Mouse (Mus musculus): Measurements from ENCODE around the gene Npas3. TPM values are rescaled to one million over a fixed set of nuclear protein-coding genes. Genes with fewer than 3 reads are reported as not detected.

The Npas3 gene
- total RNA-seq, 2 experiments from 2014 or later, result not detected

- no peak for ATAC-seq (replicated peaks; ENCODE audit: poor library complexity)
These were observed 430.7 kb downstream of the Npas3 start for GRCm38 (mm10) chr12:53679161-53679560.

GRCm38 (mm10) chr12:53680501-53680900 lies 432.0 kb downstream of the Npas3 start:
- ATAC-seq (replicated peaks; ENCODE audit: poor library complexity), result no peak

GRCm38 (mm10) chr12:53682036-53682435 lies 433.6 kb downstream of the Npas3 start:
- ATAC-seq (replicated peaks; ENCODE audit: poor library complexity), result no peak

DNA sequence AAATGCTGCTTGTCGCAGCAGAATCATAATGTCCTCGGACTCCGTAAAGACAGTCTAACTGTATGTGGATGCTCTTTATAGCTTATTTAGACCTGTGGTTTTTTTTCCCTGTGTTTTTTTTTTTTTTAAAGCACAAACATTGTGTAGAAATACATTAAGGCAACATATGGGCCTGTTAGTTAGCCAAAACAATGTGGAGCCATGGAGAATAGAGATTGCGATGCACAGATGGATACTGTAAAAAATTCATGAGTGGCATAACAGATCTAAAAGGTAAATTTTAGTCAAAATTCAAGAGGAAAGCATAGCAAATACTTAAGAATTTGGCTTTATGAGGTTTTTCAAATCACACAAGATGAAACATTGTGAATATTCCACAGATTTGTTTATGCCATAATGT lies 444.0 kb downstream of the Npas3 start:
- ATAC-seq (replicated peaks; ENCODE audit: poor library complexity), result no peak

DNA sequence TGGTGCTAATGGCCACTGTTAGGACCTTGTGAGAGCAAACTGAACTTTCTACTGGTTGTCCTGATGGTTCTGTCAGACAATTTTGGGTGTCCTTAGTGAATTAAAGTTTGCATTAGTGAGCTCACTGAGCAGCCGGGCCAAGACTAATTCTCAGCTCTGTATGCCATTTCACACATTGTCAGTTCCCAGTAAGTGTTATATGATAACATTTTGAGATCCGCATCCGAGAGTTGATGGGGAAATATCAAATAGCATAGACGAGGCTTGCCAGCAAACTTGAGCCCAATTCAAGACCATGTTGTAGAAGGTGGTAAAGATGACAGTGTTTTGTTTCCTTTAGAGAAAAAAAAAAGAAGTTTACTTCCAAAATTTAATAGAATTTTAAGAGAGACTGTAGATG lies 445.9 kb downstream of the Npas3 start:
- no peak for ATAC-seq (replicated peaks; ENCODE audit: poor library complexity)

- no peak for ATAC-seq (replicated peaks; ENCODE audit: poor library complexity)
These were observed 446.8 kb downstream of the Npas3 start for GRCm38 (mm10) chr12:53695324-53695723.

DNA sequence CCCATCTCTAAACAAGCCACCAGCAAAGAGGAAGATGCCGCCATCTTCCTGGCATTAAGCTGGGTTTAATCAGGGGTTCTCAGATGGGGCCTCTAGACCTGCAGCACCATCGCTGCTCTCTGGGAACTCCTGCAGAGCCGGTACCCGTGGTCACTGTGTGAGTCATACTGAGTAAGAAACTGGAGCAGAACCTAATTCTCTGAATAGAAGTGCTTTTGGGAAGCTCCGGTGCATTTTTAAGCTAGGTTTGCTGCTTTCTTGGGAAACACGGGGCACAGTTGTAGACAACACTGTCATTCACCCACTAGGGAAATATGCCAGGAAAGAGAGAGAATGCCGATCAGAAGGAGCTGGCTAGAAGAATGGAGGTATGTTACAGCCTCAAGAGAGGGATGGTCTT lies 449.2 kb downstream of the Npas3 start:
- no peak for ATAC-seq (replicated peaks; ENCODE audit: poor library complexity)

DNA sequence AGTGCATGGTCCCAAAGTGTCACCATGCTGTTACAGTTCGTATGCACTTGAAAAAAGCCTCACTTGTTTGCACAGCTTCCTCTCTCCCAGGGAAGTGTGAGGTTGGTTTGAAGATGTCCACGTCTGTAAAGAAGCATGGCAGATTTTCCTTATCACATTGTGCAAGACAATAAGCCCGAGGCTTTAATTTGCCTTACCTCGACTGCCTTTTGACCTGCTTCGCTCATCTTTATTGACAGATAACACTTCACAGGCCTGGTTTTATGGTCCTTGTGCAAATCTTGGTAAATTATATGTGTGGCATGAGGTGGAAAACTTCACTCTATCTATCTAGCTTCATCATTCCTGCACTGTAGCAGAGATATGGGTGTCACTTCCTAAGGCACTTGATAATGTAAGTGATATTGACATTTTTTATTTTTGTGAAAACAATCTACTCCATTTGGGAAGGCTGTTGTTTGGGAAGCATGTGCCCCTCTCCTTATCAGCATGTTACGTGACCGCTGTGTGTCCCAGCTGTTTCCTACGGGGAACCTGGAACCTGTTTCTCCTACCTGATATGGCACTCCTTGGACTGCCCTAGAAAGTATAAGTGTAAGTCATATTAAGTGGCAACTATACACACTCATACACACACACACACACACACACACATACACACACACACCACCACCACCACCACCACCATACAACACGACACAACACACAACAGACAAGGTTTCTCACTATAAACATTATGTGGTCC lies 450.2 kb downstream of the Npas3 start:
- no peak for ATAC-seq (replicated peaks; ENCODE audit: poor library complexity)

DNA sequence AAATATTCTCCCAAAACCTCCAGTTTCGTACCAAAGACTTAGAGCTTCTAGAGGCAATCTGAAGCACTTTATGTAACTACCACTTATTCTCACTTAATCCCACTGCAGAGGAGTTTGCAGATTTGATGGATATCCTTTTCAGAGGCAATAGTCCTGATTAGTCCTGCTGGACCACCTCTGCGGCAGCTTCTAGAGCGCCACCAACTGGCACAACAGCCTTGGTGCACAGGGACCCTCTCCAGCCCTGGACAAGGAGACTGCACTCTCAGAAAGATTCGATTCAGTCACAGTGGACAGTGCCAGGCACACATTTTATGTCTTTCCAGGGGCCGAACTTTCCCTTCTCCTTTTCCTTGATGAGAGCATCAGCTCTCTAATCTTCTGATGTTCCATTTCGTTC lies 471.4 kb downstream of the Npas3 start:
- ATAC-seq (replicated peaks; ENCODE audit: poor library complexity), result no peak

DNA sequence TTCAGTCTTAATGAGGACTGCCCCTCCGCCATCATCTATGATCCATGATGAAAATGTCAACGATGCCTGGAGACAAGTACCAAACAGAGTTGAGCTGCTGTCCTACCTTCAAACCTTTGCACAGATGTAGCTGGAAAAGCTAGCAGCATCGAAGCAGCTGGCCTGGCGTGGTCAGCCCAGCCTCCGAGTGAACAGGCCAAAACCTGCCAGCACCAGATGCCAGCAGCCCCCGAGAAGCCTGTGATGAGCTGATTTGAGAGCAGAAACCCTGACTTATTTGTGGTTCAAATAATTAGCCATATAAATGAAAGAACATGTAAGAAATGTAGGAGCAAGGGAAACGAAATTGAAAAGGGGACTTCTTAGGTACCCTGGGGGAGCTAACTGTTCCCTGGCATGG lies 473.7 kb downstream of the Npas3 start:
- no peak for ATAC-seq (replicated peaks; ENCODE audit: poor library complexity)

DNA sequence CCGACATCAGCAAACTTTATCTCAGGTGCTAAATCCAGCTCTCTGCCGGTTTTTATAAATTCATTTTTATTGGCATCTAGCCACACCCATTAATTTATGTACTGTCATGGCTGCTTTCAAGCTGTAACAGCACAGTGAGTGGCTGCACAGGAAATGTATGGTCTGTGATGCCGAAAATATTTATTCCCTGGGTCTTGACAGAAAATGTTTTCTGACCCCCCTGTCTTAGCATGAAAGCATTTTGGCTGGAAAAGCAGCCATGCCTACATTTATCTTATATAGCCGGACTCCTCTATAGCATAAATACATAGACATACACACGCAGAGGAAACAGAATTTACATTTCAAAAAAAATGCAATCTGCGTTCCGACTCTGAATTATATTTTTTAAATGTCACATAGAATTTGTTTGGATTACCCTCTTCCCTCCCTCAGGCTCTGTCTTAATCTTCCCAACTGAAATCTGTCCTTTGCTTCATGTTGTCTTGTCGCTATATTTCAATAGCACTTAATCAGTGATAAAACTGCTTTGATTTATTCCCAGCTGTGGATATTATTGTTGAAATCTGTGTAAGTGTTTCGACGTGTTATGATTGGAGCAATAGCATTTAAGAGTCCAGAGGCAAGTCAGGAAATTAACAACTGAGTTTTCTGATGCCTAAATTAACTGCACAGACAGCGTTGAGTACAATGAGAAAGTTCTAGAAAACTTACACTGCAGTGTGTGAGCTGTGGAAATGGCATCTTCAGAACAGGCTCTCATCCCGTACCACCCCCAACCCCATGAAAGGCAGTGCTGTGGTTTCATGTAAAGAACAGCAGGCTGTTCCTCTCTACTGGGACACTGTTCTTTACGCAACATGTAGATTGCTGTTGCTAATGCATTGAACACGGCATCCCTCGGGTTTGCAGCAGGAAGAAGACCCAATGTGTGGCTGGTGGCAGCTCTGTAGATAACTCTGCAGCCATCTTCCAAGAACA lies 474.5 kb downstream of the Npas3 start:
- ATAC-seq (replicated peaks; ENCODE audit: poor library complexity), result no peak

DNA sequence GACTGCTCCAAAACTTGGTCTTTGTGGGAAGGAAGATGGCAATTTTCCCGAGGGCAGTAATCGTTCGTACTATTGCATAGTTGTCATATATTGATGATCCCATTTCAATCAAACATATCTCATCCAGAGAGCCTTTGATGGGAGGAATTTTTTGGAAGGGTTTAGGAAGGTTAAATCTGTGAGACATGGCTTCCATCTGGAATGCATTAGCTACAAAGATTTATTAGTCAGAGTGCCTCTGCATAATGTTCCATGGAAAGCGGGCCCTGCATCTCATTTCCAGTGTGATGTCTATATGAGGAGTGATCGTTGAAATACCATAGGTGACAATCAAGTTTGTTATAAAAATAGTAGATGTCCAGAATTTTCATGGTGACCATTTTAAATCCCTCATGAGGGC lies 480.8 kb downstream of the Npas3 start:
- ATAC-seq (replicated peaks; ENCODE audit: poor library complexity), result no peak

DNA sequence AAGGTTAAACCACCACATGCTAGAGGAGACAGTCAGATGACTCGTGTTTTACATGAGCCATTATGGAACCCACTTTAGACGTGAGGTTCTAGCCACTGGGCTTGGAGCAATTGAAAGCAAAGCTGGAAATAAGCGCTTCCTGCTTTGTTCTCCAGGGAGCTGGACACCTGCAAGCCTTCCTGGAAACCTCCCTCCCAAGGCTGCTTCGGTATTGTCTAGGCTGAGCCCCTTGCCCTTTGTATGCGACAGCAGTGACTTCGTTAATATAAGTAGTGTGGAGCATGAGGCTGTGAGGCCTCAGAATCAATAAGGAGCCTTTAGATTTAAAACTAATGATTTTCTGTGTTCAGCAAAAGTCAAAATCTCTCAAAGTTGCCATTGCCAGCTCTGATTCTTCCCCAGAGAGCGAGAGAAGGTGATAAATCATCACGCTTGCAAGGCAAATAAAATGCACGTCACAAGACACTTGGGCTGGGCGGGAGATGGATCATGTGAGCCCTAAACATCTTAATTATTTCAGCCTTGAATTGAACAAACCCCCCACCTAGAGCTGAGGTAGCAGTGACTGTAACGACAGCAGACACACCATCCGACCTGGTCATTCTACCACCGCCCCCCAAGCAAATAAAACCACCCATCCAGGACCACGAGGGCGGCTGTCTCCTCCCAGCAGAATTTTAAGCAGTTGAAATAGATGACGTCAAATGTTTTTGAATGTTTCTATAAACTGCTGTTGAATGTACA lies 490.2 kb downstream of the Npas3 start:
- ATAC-seq (replicated peaks; ENCODE audit: poor library complexity), result no peak

DNA sequence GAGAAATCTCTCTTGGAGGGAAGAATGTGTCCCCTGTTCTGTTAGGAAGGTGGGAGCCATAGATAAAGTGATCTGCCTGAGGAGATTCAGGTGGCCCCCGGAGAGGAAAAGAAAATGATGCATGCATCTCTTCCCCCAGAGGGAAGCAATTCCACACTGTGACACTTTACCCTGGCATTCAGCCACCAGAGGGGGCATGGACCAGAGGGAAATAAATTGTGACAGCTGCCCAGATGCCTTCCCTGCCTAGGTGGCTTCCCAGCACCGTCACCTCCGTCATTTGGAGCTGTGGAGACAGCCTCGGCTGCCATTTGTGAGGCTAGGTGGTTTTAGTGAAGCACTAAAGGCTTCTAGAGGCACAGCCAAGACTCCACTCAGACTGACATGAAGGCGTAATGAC lies 498.2 kb downstream of the Npas3 start:
- ATAC-seq (replicated peaks; ENCODE audit: poor library complexity), result no peak

GRCm38 (mm10) chr12:53749375-53749774 lies 500.9 kb downstream of the Npas3 start:
- ATAC-seq (replicated peaks; ENCODE audit: poor library complexity), result no peak

DNA sequence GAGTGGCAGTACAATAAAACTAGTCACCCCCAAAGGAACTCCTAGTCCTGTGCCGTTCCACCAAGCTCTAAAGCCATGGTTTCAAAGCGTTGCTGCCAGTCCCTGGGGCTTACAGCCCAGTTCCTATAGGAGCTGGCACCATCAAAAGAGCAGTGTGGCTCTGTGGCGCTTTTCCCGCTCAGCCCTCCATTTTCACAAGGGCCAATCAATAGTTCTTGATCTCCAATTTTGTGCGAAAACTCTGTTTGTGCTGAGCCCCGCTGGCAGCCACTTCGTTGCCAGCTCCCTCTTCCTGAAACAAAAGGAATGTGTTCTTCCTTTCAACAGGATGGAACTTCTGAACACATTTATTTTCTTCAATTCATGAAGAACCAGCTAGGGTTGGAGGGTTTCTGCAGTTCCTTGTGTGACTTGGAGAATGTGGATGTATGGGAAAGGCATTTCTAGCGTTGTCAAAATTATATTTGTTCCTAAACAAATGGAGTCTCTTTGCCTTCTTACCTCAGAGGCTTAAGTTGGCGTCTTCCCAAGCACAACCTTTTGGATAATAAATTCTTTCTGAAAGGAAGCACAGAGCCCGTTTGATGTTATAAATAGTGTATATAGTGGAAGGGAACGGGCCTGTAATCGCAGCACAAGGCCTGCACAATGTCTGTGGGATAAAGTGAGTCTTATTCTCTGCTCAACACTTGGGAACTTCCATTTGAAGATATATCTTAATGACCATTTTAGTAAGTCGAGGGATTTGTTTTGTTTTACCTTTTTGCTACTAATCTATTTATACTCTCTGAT lies 504.0 kb downstream of the Npas3 start:
- ATAC-seq (replicated peaks; ENCODE audit: poor library complexity), result no peak

- ATAC-seq (replicated peaks; ENCODE audit: poor library complexity), result no peak
These were observed 505.0 kb downstream of the Npas3 start for GRCm38 (mm10) chr12:53753368-53753937.

GRCm38 (mm10) chr12:53754236-53754635 lies 505.8 kb downstream of the Npas3 start:
- no peak for ATAC-seq (replicated peaks; ENCODE audit: poor library complexity)

DNA sequence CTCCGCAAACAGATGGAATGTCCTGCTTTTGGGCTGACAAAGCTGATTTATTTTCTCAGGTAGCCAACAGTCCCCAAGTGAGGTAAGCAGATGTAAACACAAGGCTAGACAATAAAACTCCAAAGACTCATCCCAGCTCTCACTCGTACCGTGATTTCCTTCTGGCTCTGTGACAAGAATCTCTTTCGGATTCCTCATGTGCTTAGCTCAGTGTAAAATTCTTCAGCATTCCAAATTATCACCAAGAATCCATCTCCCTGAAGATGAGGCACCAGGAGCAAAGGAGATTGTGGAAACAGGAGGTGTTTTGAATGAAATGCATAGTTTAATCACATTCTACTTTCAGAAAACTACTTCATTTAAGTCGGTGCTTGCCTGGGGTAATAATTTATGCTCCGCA lies 509.2 kb downstream of the Npas3 start:
- no peak for ATAC-seq (replicated peaks; ENCODE audit: poor library complexity)

DNA sequence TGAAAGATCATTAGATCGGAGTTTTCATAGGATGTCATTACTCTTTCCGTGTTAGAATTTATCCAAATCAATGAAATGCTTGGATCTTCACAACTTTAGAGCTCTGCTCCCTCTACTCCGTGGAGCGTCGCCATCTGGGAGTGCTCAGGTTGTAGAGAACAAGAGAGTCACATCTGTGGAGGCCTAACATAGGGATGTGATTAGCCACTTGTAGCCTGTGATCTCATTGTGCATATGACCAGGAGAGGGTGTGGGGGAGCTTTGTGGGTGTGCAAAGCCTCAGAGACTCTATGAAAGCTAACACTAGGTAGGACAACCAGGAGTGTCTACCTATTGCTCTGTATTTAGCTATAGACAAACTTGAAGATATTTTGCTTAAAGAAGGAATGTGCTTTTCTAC lies 509.9 kb downstream of the Npas3 start:
- ATAC-seq (replicated peaks; ENCODE audit: poor library complexity), result no peak

Data from megakaryocyte progenitor cell, adult 5-6 weeks (primary cell).